Mouse (Mus musculus) lung, postnatal 0 days (tissue): ENCODE measurements at regions not wholly inside any gene's neighbourhood (a gene's known extent, or its start where the extent isn't known, plus 50 kb on each side); places are given as distances from the start of the nearest gene placed in this dataset.

Experiments used
- ATAC-seq: fragments of 200-750 bp; cut with Nextera tagmentation; 2 replicates; pipeline ENCODE4 v1.8.0; 2017; ENCODE audit warnings: moderate library complexity
- DNase-seq: peaks from one replicate; pipeline ENCODE4 v3.0.0-alpha.2; 2016; ENCODE audit warnings: low spot score
- H3K27ac ChIP-seq: fragments of 300-500 bp; sonication (generic); 2 replicates; pipeline ENCODE4 v1.5.1; 2014; ENCODE audit warnings: antibody characterized with exemption, mild to moderate bottlenecking, low read length, mixed read lengths
- H3K27me3 ChIP-seq: fragments of 300-500 bp; sonication (generic); replicated peaks from 2 replicates; pipeline ENCODE4 v1.6.1; 2014; ENCODE audit warnings: low read length, mixed read lengths; ENCODE audit not compliant: insufficient read depth
- H3K36me3 ChIP-seq: fragments of 300-500 bp; sonication (generic); 2 replicates; pipeline ENCODE4 v1.6.1; 2014; ENCODE audit warnings: low read length, mixed read lengths; ENCODE audit not compliant: insufficient read depth
- H3K4me1 ChIP-seq: fragments of 300-500 bp; sonication (generic); 2 replicates; pipeline ENCODE4 v1.6.1; 2014; ENCODE audit warnings: antibody characterized with exemption, low read depth, low read length, mixed read lengths; ENCODE audit not compliant: insufficient read depth
- H3K4me2 ChIP-seq: fragments of 300-500 bp; sonication (generic); replicated peaks from 2 replicates; pipeline ENCODE4 v1.6.1; 2014; ENCODE audit warnings: low read depth, mild to moderate bottlenecking, low read length, moderate library complexity, mixed read lengths
- H3K4me3 ChIP-seq: fragments of 300-500 bp; sonication (generic); 2 replicates; pipeline ENCODE4 v1.5.1; 2014; ENCODE audit warnings: low read depth, low read length
- H3K9ac ChIP-seq: fragments of 300-500 bp; sonication (generic); replicated peaks from 2 replicates; pipeline ENCODE4 v1.6.1; 2014; ENCODE audit warnings: low read depth, mild to moderate bottlenecking
- H3K9me3 ChIP-seq: fragments of 300-500 bp; sonication (generic); 2 replicates; pipeline ENCODE4 v1.6.1; 2016; ENCODE audit warnings: low read length, mixed read lengths
- CTCF ChIP-seq: IDR thresholded peaks from 2 replicates; pipeline ENCODE4 v1.5.1; 2016; ENCODE audit warnings: antibody characterized with exemption, mild to moderate bottlenecking
- EP300 ChIP-seq: IDR thresholded peaks from 2 replicates; pipeline ENCODE4 v1.6.1; 2016; ENCODE audit warnings: antibody characterized with exemption, mild to moderate bottlenecking, control low read depth
- WGBS: fragments of 180-500 bp; shearing (Covaris S2); extraction: QIAGEN DNeasy Blood & Tissue Kit; methylation state at CpG from one replicate; pipeline ENCODE4 v1.1.7; 2014; 5-methylcytosine and 5-hydroxymethylcytosine counted together

- Histone ChIP-seq H3K4me3 (no peak overlapping the region), H3K9ac (no peak overlapping the region), H3K27me3 (no peaks in the 10 kb centered on the region), H3K36me3 (no peaks in the 10 kb centered on the region), H3K4me1 (no peaks in the 10 kb centered on the region), H3K27ac (no peak overlapping the region), H3K9me3 (no peaks in the 10 kb centered on the region), H3K4me2 (no peak overlapping the region)
- 37% methylated on average over 10 of the region's 10 CpGs for WGBS
- ATAC-seq (peak; percentile 63), DNase-seq (peak; percentile 50)
- TF ChIP-seq CTCF = no peak
- TF ChIP-seq EP300 = no peak
These were observed 150.4 kb downstream of the Gm19410 start for GRCm38 (mm10) chr8:35915878-35916518.

- ATAC-seq (no peak), DNase-seq (no peak)
- TF ChIP-seq EP300 (no peak), CTCF (no peak)
- 87% methylated on average over 3 of the region's 3 CpGs for WGBS
- H3K36me3 ChIP-seq = no peaks in the 10 kb centered on the region
- no peaks in the 10 kb centered on the region for H3K4me1 ChIP-seq
- no peaks in the 10 kb centered on the region for H3K9me3 ChIP-seq
- no peak overlapping the region for H3K4me3 ChIP-seq
- no peak overlapping the region for H3K4me2 ChIP-seq
- H3K27me3 ChIP-seq = no peaks in the 10 kb centered on the region
- no peak overlapping the region for H3K27ac ChIP-seq
- no peak overlapping the region for H3K9ac ChIP-seq
These were observed 152.0 kb downstream of the Gm19410 start for GRCm38 (mm10) chr8:35917573-35917972.

- no peak for DNase-seq
- H3K4me2 ChIP-seq = no peak overlapping the region
- no peak overlapping the region for H3K27ac ChIP-seq
- ATAC-seq = no peak
- no peaks in the 10 kb centered on the region for H3K36me3 ChIP-seq
- H3K9ac ChIP-seq = no peak overlapping the region
- no peaks in the 10 kb centered on the region for H3K4me1 ChIP-seq
- no peaks in the 10 kb centered on the region for H3K27me3 ChIP-seq
- H3K4me3 ChIP-seq = no peak overlapping the region
- TF ChIP-seq CTCF (no peak), EP300 (no peak)
- WGBS = 47% methylated on average over 6 of the region's 6 CpGs
- no peaks in the 10 kb centered on the region for H3K9me3 ChIP-seq
These were observed 153.9 kb downstream of the Gm19410 start for GRCm38 (mm10) chr8:35919451-35919850.

- Histone ChIP-seq H3K27me3 (no peaks in the 10 kb centered on the region), H3K9ac (no peak overlapping the region), H3K27ac (no peak overlapping the region), H3K36me3 (no peaks in the 10 kb centered on the region), H3K4me1 (no peaks in the 10 kb centered on the region), H3K4me3 (no peak overlapping the region), H3K4me2 (no peak overlapping the region), H3K9me3 (no peaks in the 10 kb centered on the region)
- 33% methylated on average over 8 of the region's 8 CpGs for WGBS
- ATAC-seq = peak; percentile 70
- no peak for TF ChIP-seq EP300
- DNase-seq = peak; percentile 50
These were observed 154.5 kb downstream of the Gm19410 start for GRCm38 (mm10) chr8:35919859-35920675.

- H3K4me2 ChIP-seq = no peak overlapping the region
- no peak overlapping the region for H3K4me3 ChIP-seq
- DNase-seq (no peak), ATAC-seq (no peak)
- H3K27ac ChIP-seq = no peak overlapping the region
- no peak for TF ChIP-seq CTCF
- no peak for TF ChIP-seq EP300
- 82% methylated on average over 1 of the region's 1 CpGs for WGBS
- no peaks in the 10 kb centered on the region for H3K9me3 ChIP-seq
- H3K9ac ChIP-seq = no peak overlapping the region
- H3K27me3 ChIP-seq = no peaks in the 10 kb centered on the region
- H3K4me1 ChIP-seq = 0 out of 2 replicates have a peak, but pooled peaks cover 4% of the 10 kb centered on the region
- H3K36me3 ChIP-seq = no peaks in the 10 kb centered on the region
These were observed 158.4 kb downstream of the Gm19410 start for GRCm38 (mm10) chr8:35924026-35924425.

GRCm38 (mm10) chr8:35927408-35927871, 161.8 kb downstream of the Gm19410 start:
- Histone ChIP-seq H3K4me3 (no peak overlapping the region), H3K9me3 (no peaks in the 10 kb centered on the region), H3K4me2 (no peak overlapping the region), H3K9ac (no peak overlapping the region), H3K4me1 (0 out of 2 replicates have a peak, but pooled peaks cover 7% of the 10 kb centered on the region), H3K27me3 (no peaks in the 10 kb centered on the region), H3K27ac (no peak overlapping the region), H3K36me3 (no peaks in the 10 kb centered on the region)
- 40% methylated on average over 5 of the region's 5 CpGs for WGBS
- ATAC-seq (peak; percentile 57), DNase-seq (peak; percentile 36)
- TF ChIP-seq EP300 (0 out of 2 replicates have a peak, but pooled peaks have one; percentile 14), CTCF (no peak)
